Mouse (Mus musculus) midbrain, embryonic 14.5 days (tissue): ENCODE results near the gene Snrpg. TPM values are rescaled to one million over a fixed set of nuclear protein-coding genes. Genes with fewer than 3 reads are reported as not detected.
A peak's percentile ranks its signal among the peaks of the same experiment; 100 is the strongest.

Experiments
- ATAC-seq: fragments of 200-750 bp; cut with Nextera tagmentation; 2 replicates; pipeline ENCODE4 v1.8.0; 2017; ENCODE audit warnings: moderate number of reproducible peaks, moderate library complexity; ENCODE audit not compliant: low FRiP score, low TSS enrichment
- DNase-seq: peaks from one replicate; pipeline ENCODE4 v3.0.0-alpha.2; 2015
- H3K27ac ChIP-seq: fragments of 300-500 bp; sonication (generic); replicated peaks from 2 replicates; pipeline ENCODE4 v1.5.1; 2014; ENCODE audit warnings: mild to moderate bottlenecking, low read depth, low read length, moderate library complexity
- H3K27me3 ChIP-seq: fragments of 300-500 bp; sonication (generic); 2 replicates; pipeline ENCODE4 v1.6.1; 2014; ENCODE audit warnings: low read length, control low read depth, mixed read lengths; ENCODE audit not compliant: control insufficient read depth, insufficient read depth
- H3K36me3 ChIP-seq: fragments of 300-500 bp; sonication (generic); 2 replicates; pipeline ENCODE4 v1.6.1; 2014; ENCODE audit warnings: low read length, control low read depth; ENCODE audit not compliant: control insufficient read depth, insufficient read depth
- H3K4me1 ChIP-seq: fragments of 300-500 bp; sonication (generic); 2 replicates; pipeline ENCODE4 v1.6.1; 2014; ENCODE audit warnings: mild to moderate bottlenecking, antibody characterized with exemption, low read length, control low read depth; ENCODE audit not compliant: control insufficient read depth, insufficient read depth
- H3K4me2 ChIP-seq: fragments of 300-500 bp; sonication (generic); 2 replicates; pipeline ENCODE4 v1.6.1; 2014; ENCODE audit warnings: mild to moderate bottlenecking, low read length, moderate library complexity
- H3K4me3 ChIP-seq: fragments of 300-500 bp; sonication (generic); replicated peaks from 2 replicates; pipeline ENCODE4 v1.5.1; 2014; ENCODE audit warnings: low read depth, low read length
- H3K9ac ChIP-seq: fragments of 300-500 bp; sonication (generic); replicated peaks from 2 replicates; pipeline ENCODE4 v1.6.1; 2014; ENCODE audit warnings: mild to moderate bottlenecking, low read length, moderate library complexity
- H3K9me3 ChIP-seq: fragments of 300-500 bp; sonication (generic); 2 replicates; pipeline ENCODE4 v1.6.1; 2016; ENCODE audit warnings: low read length, control low read depth, mixed read lengths; ENCODE audit not compliant: control insufficient read depth
- WGBS: fragments of 180-500 bp; shearing (Covaris S2); extraction: QIAGEN DNeasy Blood & Tissue Kit; methylation state at CpG from one replicate; pipeline ENCODE4 v1.1.7; 2014; 5-methylcytosine and 5-hydroxymethylcytosine counted together
- polyA plus RNA-seq: library from polyadenylated mRNA; unstranded; fragments of >200 nt; fragmentation: Nextera tagmentation; extraction: Ambion mirVana; gene quantifications from 2 replicates; pipeline ENCODE4 v1.2.1, GENCODE M21; 2014

The Snrpg gene
- polyA plus RNA-seq, 1 experiment from 2014 or later = 480 TPM

- no peak overlapping the region for H3K4me3 ChIP-seq
- DNase-seq = no peak
- H3K36me3 ChIP-seq = 0 out of 2 replicates have a peak, but pooled peaks cover 5% of the 10 kb centered on the region
- no peak overlapping the region for H3K27ac ChIP-seq
- H3K4me1 ChIP-seq = peaks cover 28% of the 10 kb centered on the region
- ATAC-seq = no peak
- WGBS = 79% methylated on average over 2 of the region's 2 CpGs
- no peak overlapping the region for H3K4me2 ChIP-seq
- H3K9me3 ChIP-seq = no peaks in the 10 kb centered on the region
- H3K9ac ChIP-seq = no peak overlapping the region
- peaks cover 7% of the 10 kb centered on the region; the same call in 1 of the 2 replicates for H3K27me3 ChIP-seq
These were observed 27.9 kb downstream of the Snrpg start for GRCm38 (mm10) chr6:86398986-86399385.

GRCm38 (mm10) chr6:86399995-86400394 lies 28.9 kb downstream of the Snrpg start:
- Histone ChIP-seq H3K9me3 (no peaks in the 10 kb centered on the region), H3K9ac (no peak overlapping the region), H3K27ac (no peak overlapping the region), H3K4me3 (no peak overlapping the region), H3K27me3 (peaks cover 7% of the 10 kb centered on the region; the same call in 1 of the 2 replicates), H3K36me3 (no peaks in the 10 kb centered on the region), H3K4me2 (no peak overlapping the region), H3K4me1 (peaks cover 20% of the 10 kb centered on the region)
- no peak for DNase-seq
- 91% methylated on average over 2 of the region's 2 CpGs for WGBS
- ATAC-seq = no peak

GRCm38 (mm10) chr6:86400972-86401371 lies 29.9 kb downstream of the Snrpg start:
- peaks cover 11% of the 10 kb centered on the region; the same call in 1 of the 2 replicates for H3K4me1 ChIP-seq
- no peaks in the 10 kb centered on the region for H3K9me3 ChIP-seq
- ATAC-seq (no peak), DNase-seq (peak; percentile 86)
- peak overlapping the region; percentile 24 for H3K4me2 ChIP-seq
- H3K36me3 ChIP-seq = no peaks in the 10 kb centered on the region
- H3K9ac ChIP-seq = no peak overlapping the region
- H3K27me3 ChIP-seq = peaks cover 7% of the 10 kb centered on the region; the same call in 1 of the 2 replicates
- WGBS = 5% methylated on average over 9 of the region's 9 CpGs
- H3K4me3 ChIP-seq = no peak overlapping the region
- no peak overlapping the region for H3K27ac ChIP-seq

- H3K27me3 ChIP-seq = peaks cover 4% of the 10 kb centered on the region; the same call in 1 of the 2 replicates
- ATAC-seq (no peak), DNase-seq (peak; percentile 35)
- H3K4me1 ChIP-seq = peaks cover 15% of the 10 kb centered on the region
- 36% methylated on average over 12 of the region's 12 CpGs for WGBS
- H3K27ac ChIP-seq = no peak overlapping the region
- peaks cover 8% of the 10 kb centered on the region; the same call in 1 of the 2 replicates for H3K36me3 ChIP-seq
- no peak overlapping the region; the same call in 1 of the 2 replicates for H3K9ac ChIP-seq
- H3K9me3 ChIP-seq = no peaks in the 10 kb centered on the region
- H3K4me3 ChIP-seq = peak overlapping the region; percentile 85
- H3K4me2 ChIP-seq = peak overlapping the region; percentile 55
These were observed 31.8 kb downstream of the Snrpg start for GRCm38 (mm10) chr6:86402681-86403607.

- H3K27me3 ChIP-seq = no peaks in the 10 kb centered on the region
- peaks cover 15% of the 10 kb centered on the region for H3K4me1 ChIP-seq
- peak overlapping the region; percentile 85 for H3K4me3 ChIP-seq
- under 1% methylated on average over 15 of the region's 15 CpGs for WGBS
- DNase-seq (peak; percentile 93), ATAC-seq (peak; percentile 76)
- no peaks in the 10 kb centered on the region for H3K9me3 ChIP-seq
- peak overlapping the region; percentile 55 for H3K4me2 ChIP-seq
- H3K27ac ChIP-seq = peak overlapping the region; percentile 100
- peak overlapping the region; percentile 100; the same call in 1 of the 2 replicates for H3K9ac ChIP-seq
- H3K36me3 ChIP-seq = peaks cover 8% of the 10 kb centered on the region; the same call in 1 of the 2 replicates
These were observed 32.6 kb downstream of the Snrpg start for GRCm38 (mm10) chr6:86403728-86404099.

- ATAC-seq (peak; percentile 97), DNase-seq (peak; percentile 100)
- peak within 1 kb of the TSS; percentile 100 for H3K9ac ChIP-seq
- peak within 1 kb of the TSS; percentile 89 for H3K4me2 ChIP-seq
- no peaks in the 10 kb centered on the region for H3K9me3 ChIP-seq
- H3K4me1 ChIP-seq = peaks cover 15% of the 10 kb centered on the region
- H3K36me3 ChIP-seq = peaks cover 8% of the 10 kb centered on the region; the same call in 1 of the 2 replicates
- H3K4me3 ChIP-seq = peak within 1 kb of the TSS; percentile 85
- WGBS = under 1% methylated on average over 62 of the region's 62 CpGs
- peak within 1 kb of the TSS; percentile 100 for H3K27ac ChIP-seq
- H3K27me3 ChIP-seq = no peaks in the 10 kb centered on the region
These were observed 33.2 kb downstream of the Snrpg start, which contains the start of gene Tia1 for GRCm38 (mm10) chr6:86404100-86404861. Tia1 (plus strand) TSS chr6:86404219.

- Histone ChIP-seq H3K9ac (peak overlapping the region; percentile 100), H3K36me3 (peaks cover 11% of the 10 kb centered on the region), H3K4me3 (peak overlapping the region; percentile 85), H3K4me2 (peak overlapping the region; percentile 89), H3K4me1 (peaks cover 15% of the 10 kb centered on the region), H3K27ac (peak overlapping the region; percentile 100), H3K27me3 (no peaks in the 10 kb centered on the region), H3K9me3 (no peaks in the 10 kb centered on the region)
- DNase-seq = peak; percentile 51
- no peak for ATAC-seq
- under 1% methylated on average over 11 of the region's 11 CpGs for WGBS
These were observed 33.9 kb downstream of the Snrpg start for GRCm38 (mm10) chr6:86404996-86405395.

- Histone ChIP-seq H3K4me1 (peaks cover 15% of the 10 kb centered on the region), H3K9ac (no peak overlapping the region), H3K36me3 (peaks cover 11% of the 10 kb centered on the region), H3K27me3 (no peaks in the 10 kb centered on the region), H3K9me3 (no peaks in the 10 kb centered on the region), H3K27ac (no peak overlapping the region), H3K4me2 (peak overlapping the region; percentile 89), H3K4me3 (peak overlapping the region; percentile 85)
- no peak for DNase-seq
- ATAC-seq = no peak
These were observed 35.2 kb downstream of the Snrpg start for GRCm38 (mm10) chr6:86406306-86406705.
